Mouse (Mus musculus) erythroblast, embryonic 14.5 days (primary cell): Measurements from ENCODE around the gene Kcnn1. TPM values are rescaled to one million over a fixed set of nuclear protein-coding genes. Genes with fewer than 3 reads are reported as not detected.
A peak's percentile ranks its signal among the peaks of the same experiment; 100 is the strongest.

Experiments used
- H3K27me3 ChIP-seq: 2 replicates; pipeline ENCODE4 v1.6.1; 2012; ENCODE audit warnings: inconsistent platforms; ENCODE audit not compliant: control insufficient read depth
- H3K36me3 ChIP-seq: 2 replicates; pipeline ENCODE4 v1.6.1; 2012; ENCODE audit warnings: mild to moderate bottlenecking, inconsistent platforms; ENCODE audit not compliant: control insufficient read depth
- H3K4me1 ChIP-seq: 2 replicates; pipeline ENCODE4 v1.6.1; 2012; ENCODE audit warnings: inconsistent platforms; ENCODE audit not compliant: control insufficient read depth
- H3K4me3 ChIP-seq: replicated peaks from 2 replicates; pipeline ENCODE3; 2012; ENCODE audit warnings: moderate library complexity, mild to moderate bottlenecking, inconsistent platforms
- H3K9me3 ChIP-seq: 2 replicates; pipeline ENCODE4 v1.6.1; 2012; ENCODE audit warnings: low read length, inconsistent platforms, mixed read lengths; ENCODE audit not compliant: control insufficient read depth
- GATA1 ChIP-seq: IDR thresholded peaks from 2 replicates; pipeline ENCODE4 v1.6.1; 2012; ENCODE audit warnings: low read length, inconsistent platforms, mixed read lengths
- TAL1 ChIP-seq: IDR thresholded peaks from 3 replicates; pipeline ENCODE4 v1.6.1; 2012; ENCODE audit warnings: low read length, inconsistent platforms, mixed read lengths
- polyA plus RNA-seq: library from polyadenylated mRNA; stranded (reverse); fragments of >175 nt; gene quantifications from 2 replicates; pipeline ENCODE4 v1.2.3, GENCODE M21; 2012

Kcnn1 gene
- 0.16 and 0.21 TPM in 2 replicates for polyA plus RNA-seq

GRCm38 (mm10) chr8:70862824-70863641 lies at the start of gene Kcnn1:
Gene Kcnn1 (minus strand): TSS chr8:70863258.
- Histone ChIP-seq H3K9me3 (peaks cover 19% of the 10 kb centered on the region), H3K27me3 (peaks cover 61% of the 10 kb centered on the region), H3K4me1 (peaks cover 59% of the 10 kb centered on the region)

GRCm38 (mm10) chr8:70911596-70911995 lies 48.5 kb upstream of the Kcnn1 start:
- Histone ChIP-seq H3K4me3 (no peak overlapping the region), H3K36me3 (peaks cover 69% of the 10 kb centered on the region), H3K9me3 (peaks cover 2% of the 10 kb centered on the region), H3K27me3 (no peaks in the 10 kb centered on the region), H3K4me1 (peaks cover 19% of the 10 kb centered on the region)
- TF ChIP-seq TAL1 (no peak), GATA1 (no peak)

More at GRCm38 (mm10) chr8:70862824-70863641, at the start of gene Kcnn1:
- Histone ChIP-seq H3K36me3 (peaks cover 9% of the 10 kb centered on the region), H3K4me3 (no peak within 1 kb of the TSS)
- TF ChIP-seq GATA1 (no peak), TAL1 (no peak)

DNA sequence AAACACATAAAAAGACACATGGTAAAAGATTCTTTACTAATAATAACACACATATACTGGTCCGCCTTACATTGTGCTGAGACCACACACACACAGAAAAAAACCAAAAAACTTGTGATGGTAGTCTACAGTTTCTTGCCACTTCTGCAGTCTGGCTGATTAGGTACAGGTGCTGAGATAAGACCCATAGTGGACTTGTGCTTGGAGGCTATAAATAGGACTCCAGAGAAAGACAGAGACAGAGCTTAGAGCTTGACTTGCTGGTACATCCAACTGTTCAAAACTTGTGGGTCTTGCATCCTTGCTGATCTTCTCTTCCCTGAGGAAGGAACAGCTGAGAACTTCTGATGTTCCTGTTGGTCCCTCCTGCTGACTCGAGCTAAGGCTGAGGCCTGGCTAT lies 44.5 kb upstream of the Kcnn1 start:
- H3K4me3 ChIP-seq = no peak overlapping the region
- H3K36me3 ChIP-seq = peaks cover 28% of the 10 kb centered on the region
- H3K27me3 ChIP-seq = peaks cover 7% of the 10 kb centered on the region
- peaks cover 36% of the 10 kb centered on the region for H3K4me1 ChIP-seq
- TF ChIP-seq GATA1 = no peak
- TF ChIP-seq TAL1 = no peak
- no peaks in the 10 kb centered on the region for H3K9me3 ChIP-seq

GRCm38 (mm10) chr8:70905831-70906736 lies 43.0 kb upstream of the Kcnn1 start, which contains the start of gene Map1s:
Gene Map1s (plus strand): TSS chr8:70905932.
- Histone ChIP-seq H3K4me3 (peak within 1 kb of the TSS; percentile 80), H3K9me3 (no peaks in the 10 kb centered on the region), H3K27me3 (peaks cover 9% of the 10 kb centered on the region), H3K36me3 (peaks cover 14% of the 10 kb centered on the region), H3K4me1 (peaks cover 36% of the 10 kb centered on the region)
- TF ChIP-seq TAL1 (no peak), GATA1 (no peak)

GRCm38 (mm10) chr8:70905463-70905830 lies 42.4 kb upstream of the Kcnn1 start:
- peaks cover 8% of the 10 kb centered on the region for H3K36me3 ChIP-seq

DNA sequence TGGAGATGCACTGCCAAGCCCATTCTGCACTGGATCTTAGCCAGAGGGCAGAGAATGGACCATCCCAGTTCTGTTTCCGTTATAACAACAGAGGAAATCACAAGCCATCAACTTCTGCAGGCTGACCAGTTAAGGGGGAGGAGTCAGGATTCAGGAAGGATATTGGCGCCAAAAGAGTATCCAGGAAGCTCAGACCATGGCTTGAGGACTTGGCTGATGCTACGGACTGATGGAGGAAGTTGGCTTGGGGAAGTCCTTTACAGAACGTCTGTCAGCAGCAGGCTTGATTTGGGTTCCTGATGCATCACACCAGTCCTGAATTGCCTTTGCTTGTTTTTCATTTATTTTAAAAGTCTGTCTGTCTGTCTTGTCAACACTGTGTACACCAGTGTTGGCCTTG lies 41.5 kb upstream of the Kcnn1 start:
- TF ChIP-seq GATA1 (no peak), TAL1 (no peak)
- Histone ChIP-seq H3K36me3 (peaks cover 7% of the 10 kb centered on the region), H3K9me3 (no peaks in the 10 kb centered on the region), H3K27me3 (peaks cover 9% of the 10 kb centered on the region), H3K4me1 (peaks cover 34% of the 10 kb centered on the region), H3K4me3 (no peak overlapping the region)

More at GRCm38 (mm10) chr8:70905463-70905830, 42.4 kb upstream of the Kcnn1 start:
- TF ChIP-seq GATA1 (no peak), TAL1 (no peak)
- Histone ChIP-seq H3K9me3 (no peaks in the 10 kb centered on the region), H3K4me1 (peaks cover 34% of the 10 kb centered on the region), H3K27me3 (peaks cover 9% of the 10 kb centered on the region), H3K4me3 (peak overlapping the region; percentile 80)

- no peak overlapping the region for H3K4me3 ChIP-seq
- peaks cover 3% of the 10 kb centered on the region; the same call in 1 of the 2 replicates for H3K36me3 ChIP-seq
- TF ChIP-seq GATA1 (no peak), TAL1 (no peak)
- H3K4me1 ChIP-seq = peaks cover 37% of the 10 kb centered on the region
- peaks cover 9% of the 10 kb centered on the region for H3K27me3 ChIP-seq
- no peaks in the 10 kb centered on the region for H3K9me3 ChIP-seq
Observed at GRCm38 (mm10) chr8:70903582-70903981, 40.5 kb upstream of the Kcnn1 start.

DNA sequence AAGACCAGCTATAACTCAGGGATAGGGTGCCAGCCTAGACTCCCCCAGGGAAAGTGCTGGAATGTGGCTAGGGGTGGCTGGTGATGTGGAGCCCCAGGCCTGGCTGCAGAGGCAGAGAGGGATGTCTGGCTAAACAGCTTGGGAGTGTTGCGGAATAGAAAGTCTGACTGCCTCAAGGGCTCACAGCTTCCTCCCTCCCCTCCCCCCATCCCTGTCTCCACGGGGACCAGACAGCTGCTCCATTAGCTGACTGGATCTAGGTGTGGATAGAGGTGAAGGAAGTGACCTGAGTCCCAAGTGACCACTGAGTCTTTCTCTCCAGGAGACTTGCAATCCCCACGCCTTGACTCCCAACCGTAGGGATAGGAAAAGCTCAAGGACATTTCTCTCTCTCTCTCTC lies 40.1 kb upstream of the Kcnn1 start:
- no peak overlapping the region for H3K4me3 ChIP-seq
- peaks cover 41% of the 10 kb centered on the region for H3K4me1 ChIP-seq
- H3K9me3 ChIP-seq = no peaks in the 10 kb centered on the region
- peaks cover 3% of the 10 kb centered on the region; the same call in 1 of the 2 replicates for H3K36me3 ChIP-seq
- TF ChIP-seq GATA1 (no peak), TAL1 (no peak)
- peaks cover 9% of the 10 kb centered on the region for H3K27me3 ChIP-seq

- peaks cover 39% of the 10 kb centered on the region for H3K4me1 ChIP-seq
- no peak overlapping the region for H3K4me3 ChIP-seq
Observed at GRCm38 (mm10) chr8:70902211-70902610, 39.2 kb upstream of the Kcnn1 start.

More at GRCm38 (mm10) chr8:70902211-70902610, 39.2 kb upstream of the Kcnn1 start:
- Histone ChIP-seq H3K9me3 (no peaks in the 10 kb centered on the region), H3K36me3 (no peaks in the 10 kb centered on the region), H3K27me3 (peaks cover 9% of the 10 kb centered on the region)
- TF ChIP-seq TAL1 (no peak), GATA1 (no peak)
